Mouse (Mus musculus) thymus, postnatal 0 days (tissue): ENCODE results near the gene Gm10320. TPM values are rescaled to one million over a fixed set of nuclear protein-coding genes. Genes with fewer than 3 reads are reported as not detected.

Experiments
- DNase-seq: peaks from one replicate; pipeline ENCODE4 v3.0.0-alpha.2; 2015; ENCODE audit warnings: low spot score
- polyA plus RNA-seq: library from polyadenylated mRNA; unstranded; fragments of >200 nt; fragmentation: Nextera tagmentation; extraction: Ambion mirVana; gene quantifications from 2 replicates; pipeline ENCODE4 v1.2.1, GENCODE M21; 2015

The Gm10320 gene
- polyA plus RNA-seq, 1 experiment from 2014 or later: 1.8 TPM

DNA sequence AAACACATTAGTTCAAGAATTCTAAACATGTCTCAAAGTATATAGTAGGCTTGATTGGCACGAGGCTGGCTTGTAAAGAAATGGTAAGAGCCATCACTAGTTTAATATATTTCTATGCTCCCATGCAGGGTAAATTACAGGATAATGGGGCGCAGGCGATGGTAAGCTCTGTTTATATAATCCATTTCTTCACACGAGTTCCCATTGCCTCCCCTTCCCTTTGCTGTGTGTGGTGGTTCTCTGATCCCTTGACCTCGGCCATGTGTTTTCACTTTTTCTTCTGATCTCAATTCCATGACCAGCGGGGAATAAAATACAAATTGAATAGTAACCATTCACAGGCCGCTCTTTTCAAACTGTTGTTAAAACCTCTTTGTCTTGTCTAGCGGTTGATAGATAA is 11.8 kb upstream of the Gm10320 start:
- no peak for DNase-seq

DNA sequence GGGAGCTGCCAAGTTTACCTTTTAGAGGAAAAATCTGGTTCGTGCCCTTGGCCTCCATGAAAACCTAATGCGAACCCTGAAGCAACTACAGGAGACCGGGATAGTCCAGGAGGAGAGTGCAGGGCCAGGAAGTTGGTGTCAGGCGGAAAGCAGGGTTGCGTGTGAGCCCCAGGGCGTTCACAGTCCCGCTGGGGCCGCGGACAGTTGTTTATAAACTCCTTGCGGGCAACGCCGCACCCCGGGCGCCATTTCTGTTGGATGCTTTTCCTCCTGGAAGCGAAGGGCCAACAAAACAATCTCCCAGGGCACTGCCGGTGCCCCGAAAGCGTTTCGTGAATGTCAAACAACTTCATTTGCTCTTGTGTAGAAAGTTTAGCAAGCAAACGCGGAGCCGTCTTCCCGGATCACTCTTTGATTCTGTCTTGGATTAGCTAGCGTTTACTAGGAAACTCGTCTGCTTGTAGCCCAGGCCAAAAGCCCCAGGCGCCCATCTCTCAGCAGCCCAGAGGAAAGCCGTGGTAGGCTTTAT is 11.1 kb upstream of the Gm10320 start:
- no peak for DNase-seq

DNA sequence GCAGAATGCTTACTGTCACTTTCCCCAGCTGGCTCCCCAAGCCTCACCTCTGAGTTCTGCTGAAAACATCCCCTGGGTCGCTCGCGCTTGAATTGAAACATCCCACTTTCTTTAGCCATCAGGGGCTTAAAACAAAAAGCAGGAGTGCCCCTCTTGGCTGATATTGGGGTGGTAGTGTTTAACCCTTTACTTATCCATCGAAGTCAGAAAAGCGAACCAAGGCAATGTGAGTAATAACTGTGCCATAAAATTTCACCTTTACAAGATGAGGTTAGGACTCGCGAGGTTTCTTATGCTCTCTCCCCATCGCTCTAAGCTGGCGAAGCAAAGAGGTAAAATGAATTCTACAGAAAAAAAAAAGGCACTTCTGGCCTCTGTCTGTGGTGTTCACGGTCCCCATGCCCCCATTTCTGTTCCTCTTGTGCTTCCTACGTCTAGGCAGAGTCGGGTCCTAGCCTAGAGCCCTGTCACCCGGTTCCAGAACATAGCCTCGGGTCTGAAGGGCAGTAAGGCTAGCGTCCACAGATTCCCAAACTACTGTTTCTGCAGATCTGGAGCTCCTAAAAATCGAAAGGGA is 10.5 kb upstream of the Gm10320 start:
- no peak for DNase-seq

DNA sequence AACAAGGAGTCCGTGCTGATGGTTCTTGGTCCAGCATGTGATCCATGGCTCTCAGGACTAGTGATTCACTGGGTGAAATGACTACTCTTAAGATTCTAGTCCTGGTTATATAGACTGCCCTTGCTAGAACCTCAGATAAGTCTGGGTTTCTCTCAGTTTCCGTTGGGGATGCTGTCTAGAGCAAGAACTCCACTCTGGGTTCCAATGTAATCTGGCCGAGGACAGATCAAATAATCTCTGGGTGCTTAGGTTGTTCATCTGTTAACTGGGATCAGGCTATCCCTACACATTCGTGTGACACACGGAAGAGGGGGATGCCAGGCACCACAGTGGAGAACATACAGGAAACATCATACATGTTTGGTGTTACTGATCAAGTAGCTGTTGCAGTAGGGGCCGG is 9.5 kb upstream of the Gm10320 start:
- no peak for DNase-seq

DNA sequence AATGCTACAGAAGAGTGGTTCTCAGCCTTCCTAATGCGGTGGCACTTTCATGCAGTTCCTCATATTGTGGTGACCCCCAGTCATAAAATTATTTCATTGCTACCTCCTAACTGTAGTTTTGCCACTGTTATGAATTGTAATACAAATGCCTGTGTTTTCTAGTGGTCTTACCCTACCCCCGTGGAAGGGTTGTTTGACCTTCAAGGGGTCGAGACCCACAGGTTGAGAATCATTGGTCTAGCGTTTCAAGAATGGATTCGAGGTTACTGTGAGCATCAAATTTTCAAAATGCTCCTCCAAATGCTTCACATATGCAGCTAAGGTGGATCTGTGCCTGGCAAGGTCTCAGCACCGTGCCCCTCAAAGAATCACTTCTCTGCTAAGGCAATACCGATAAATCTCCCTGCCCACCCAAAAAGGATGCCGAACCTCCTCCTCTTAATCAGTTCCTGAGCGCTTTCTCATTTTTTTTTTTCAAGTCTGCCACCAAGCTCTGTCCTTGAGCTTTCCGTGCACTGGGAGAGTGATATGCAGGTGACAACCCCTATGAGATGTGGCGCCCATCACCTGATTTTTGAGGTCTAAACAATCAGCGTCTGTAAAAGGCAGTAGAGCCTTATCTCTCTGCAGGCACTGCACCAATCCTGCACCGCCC is 8.8 kb upstream of the Gm10320 start:
- DNase-seq: no peak

DNA sequence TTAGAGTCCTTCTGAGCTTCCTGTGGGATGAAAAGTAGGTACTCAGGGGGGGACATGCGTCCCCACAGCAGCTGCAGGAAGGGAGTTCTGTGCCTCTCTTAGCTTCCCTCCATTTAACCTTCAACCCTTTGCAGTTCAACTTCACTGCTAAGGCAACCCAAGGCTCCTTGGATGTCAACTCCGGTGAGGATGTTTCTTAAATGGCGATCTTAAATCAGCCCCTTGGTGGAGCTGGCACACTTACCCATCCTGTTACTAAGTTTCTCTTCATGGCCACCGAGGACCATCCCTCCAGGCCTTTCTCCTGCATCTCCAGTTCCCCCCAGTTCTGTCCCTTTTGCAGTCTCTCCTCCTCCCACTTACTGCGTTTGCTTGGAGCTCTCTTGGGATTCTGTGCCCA is 6.8 kb upstream of the Gm10320 start:
- DNase-seq: no peak

DNA sequence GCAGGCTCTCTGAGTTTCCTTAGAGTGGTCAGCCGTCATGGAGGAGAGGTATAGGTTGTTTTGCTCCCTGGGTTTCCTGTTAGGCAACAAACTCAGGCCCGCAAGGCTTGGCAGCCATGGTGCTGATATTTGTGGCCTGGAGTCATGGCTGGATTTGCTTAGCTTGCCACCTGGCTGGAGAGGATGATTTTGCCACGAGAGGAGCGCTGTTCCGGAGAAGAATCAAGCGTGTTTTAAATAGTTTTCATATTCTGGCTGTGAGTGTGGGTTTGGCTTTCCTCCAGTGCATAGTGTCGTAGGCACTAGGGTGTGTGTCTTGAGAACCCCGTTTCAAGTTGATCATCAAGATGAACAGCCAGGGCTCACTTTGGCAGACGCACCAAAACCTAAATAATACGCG is 6.3 kb upstream of the Gm10320 start:
- no peak for DNase-seq

DNA sequence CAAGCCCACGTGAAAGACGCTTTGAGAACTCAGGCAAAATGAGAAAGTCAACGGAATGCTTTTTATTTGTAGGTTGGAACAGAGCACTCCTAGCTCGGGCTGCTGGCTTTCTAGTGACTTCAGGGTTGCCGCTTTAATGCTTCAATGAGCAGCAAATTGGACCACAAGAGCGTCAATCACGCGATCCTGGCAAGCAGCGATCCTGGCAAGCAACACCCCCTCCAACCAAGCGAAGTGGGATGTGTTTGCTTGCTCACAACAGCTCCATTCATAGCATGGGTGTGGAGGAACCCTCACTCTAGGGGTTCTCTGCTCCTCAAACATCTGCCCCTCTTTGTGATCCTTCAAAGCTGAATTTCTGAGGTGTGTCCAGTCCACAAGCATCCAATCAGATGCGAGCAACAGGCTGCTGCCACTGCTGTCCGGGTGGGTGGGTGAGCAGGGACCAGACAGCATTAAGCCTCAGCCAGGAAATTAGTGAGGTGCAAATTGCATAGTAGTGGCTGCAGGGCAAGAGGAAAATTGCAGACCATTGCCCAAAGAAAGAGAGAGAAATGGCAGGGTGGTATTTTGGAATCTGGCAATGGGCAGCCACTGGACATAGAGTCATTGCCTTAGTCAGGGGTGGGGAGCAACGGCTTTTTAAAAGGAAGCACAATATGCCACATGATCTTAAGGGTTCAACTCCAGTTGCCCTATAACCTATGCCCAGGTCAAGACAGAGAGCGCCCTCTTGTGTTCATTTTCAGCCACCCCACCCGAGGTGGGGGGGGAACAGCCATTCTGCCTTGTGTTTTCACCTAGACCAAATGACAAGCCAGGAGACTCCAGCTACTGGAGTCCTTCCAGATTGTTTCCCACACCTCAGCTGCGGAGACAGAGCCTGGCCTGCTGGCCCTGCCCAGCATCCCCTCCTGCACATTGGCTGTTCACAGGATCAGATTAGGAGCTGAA is 5.4 kb upstream of the Gm10320 start:
- no peak for DNase-seq

DNA sequence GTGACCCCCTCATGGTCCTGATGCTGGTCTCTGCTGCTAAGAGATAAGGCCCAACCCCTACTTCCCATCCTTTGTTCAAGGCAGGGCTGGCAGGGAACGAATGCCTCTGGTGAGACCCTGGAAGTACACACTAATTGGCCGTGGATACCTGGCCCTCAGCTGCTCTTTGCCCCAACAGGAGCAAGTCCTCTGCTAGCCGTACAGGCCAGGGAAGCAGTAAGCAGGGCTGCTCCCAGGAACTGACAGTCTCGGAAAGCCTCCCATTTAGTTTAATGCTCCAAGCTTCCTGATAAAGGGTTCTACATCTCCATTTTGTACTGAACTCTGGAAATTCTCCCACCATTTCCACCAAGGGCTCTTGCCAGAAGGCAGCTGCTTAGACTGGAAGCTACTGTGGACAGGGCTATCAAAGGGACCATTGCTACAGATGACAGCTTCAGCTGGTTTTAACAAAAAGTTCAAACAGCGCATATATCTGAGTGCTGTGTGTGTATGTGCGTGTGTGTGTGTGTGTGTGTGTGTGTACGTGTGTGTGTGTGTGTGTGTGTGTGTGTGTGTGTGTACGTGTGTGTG is 2.8 kb upstream of the Gm10320 start:
- no peak for DNase-seq

DNA sequence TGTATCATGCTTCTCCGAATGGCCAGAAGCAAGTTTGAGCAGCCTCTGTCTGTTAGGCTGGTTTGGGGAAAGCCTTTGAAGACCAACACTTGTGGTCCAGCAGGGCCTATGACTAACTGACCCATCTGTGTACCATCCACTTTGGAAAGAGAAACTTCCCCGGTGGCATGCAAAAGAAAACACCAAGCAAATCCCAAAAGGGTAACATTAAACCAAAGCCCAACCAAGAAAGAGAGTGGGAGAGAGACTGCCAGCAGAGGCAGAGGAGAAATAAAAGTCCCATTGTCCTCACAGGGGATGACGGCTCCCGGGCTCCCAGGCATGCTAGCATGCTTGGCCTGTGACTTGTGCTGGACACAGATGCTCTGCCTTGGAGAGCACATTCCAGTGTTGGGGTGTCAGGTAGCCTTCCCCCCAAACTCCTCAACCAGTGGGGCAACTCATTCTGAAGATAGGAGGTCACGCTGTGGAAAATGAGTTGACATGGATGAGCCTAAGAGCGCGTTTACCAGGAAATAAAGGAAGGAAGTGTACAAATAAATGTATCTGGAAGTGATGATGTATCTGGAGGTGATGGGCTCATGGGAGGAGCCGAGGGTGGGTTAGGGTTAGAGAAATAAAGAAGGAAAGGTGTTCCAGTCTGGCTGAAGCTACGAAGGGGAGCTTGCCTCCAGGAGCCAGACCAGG is 911 bp upstream of the Gm10320 start:
- DNase-seq: no peak

DNA sequence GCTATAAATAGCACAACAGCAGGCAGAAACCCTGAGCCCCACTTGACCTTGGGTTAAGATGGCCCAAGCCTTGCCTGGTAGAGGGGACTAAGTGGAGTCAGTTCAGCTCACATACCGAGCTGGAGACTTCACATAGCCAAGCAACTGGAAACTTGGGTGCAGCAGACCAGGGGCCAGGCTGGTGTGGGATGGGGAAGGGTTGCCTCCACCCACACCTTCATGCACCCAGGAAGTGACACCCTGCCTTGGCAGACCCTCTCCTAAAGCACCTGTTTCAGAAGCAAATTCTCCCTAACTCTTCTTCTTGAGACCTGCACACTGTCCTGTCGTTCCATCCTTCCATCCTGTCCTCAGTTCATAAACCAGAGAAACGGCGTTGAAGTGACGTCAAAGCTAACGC is 5.1 kb downstream of the Gm10320 start:
- no peak for DNase-seq

DNA sequence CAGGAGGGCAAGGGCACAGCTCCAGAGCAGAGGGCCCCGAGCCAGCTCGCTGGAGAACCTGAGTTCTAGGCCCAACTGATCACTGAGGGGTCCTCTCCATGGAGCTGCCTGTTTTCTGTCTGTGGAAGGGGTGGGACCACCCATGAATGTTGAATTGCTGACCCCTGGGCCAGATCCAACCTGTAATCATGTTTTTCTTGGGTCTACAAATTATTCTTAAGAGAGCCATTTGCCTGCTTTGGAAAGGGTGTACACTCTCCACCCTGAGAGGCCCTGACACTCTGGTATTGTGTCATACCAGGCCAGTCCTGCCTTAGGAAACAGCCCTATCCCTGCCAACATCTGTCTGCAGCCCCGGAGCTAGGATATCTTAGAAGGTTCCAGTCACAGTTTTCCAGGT is 5.6 kb downstream of the Gm10320 start:
- DNase-seq: no peak

DNA sequence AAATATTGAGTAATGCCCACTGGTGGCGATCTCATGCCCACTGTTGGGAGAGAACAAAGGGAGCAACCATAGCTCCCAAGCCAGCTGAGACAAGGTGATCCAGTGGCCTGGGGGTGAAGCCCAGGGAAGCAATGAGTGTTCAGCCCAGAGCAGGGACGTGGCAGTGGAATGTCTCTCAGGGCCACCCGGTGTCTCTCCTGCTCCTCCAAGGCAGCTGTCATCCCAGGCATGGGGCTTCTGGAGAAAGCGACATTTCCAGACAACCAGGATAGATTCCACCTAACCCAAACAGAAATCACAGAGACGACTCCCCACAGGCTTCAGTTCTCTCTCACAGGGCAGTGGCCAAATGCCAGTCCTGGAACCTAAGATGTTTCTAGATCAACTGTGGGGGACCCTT is 6.4 kb downstream of the Gm10320 start:
- no peak for DNase-seq

DNA sequence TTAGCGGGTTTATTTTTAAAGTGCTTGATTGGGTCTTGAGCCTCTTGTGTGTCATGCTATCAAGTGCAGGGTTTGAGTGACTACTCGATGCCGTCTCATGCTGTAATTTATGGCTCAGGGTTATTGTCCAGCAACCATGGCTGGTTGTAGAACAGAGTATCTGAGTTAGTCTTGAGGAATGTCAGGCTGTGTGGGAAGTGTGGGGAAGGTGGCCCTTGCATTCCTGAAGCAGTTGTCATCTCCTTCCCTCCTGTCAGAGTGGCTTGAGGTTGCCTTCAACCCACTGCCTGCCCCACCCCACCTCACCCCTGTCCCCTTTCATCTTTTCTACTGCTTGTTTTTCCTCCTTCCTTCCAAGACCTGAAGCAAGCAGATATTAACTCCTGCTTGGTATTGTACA is 13.8 kb downstream of the Gm10320 start:
- no peak for DNase-seq

DNA sequence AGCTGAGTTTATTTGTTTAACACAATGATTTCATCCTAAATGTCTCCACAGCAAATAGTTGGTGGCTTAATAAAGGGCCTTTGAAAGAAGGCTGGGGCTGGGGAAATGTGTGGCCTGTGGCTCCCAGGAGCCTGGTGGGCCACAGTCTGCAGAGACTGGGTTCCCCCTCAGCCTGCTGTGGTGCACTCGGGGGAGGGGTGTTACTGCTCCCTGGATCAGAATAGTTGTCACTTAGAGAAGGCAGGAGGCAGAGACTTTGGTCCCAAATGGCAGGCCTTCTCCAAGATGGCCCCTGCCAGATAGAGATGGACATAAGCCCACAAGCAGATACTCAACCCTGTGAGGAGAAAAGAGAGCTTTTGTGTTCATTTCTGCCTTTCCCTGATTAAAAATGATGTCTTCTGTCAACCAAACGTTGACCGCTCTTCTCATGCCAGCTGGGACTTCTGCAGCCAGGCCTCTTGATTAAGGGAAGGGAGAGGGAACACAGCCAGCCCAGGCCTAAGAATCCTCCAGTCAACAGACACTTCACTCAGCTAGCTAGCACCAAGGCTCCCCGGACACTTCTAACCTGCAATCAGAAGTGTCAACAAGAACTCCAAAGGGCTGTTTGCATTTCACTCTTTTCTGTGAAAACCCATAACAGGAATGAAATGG is 14.8 kb downstream of the Gm10320 start:
- no peak for DNase-seq

DNA sequence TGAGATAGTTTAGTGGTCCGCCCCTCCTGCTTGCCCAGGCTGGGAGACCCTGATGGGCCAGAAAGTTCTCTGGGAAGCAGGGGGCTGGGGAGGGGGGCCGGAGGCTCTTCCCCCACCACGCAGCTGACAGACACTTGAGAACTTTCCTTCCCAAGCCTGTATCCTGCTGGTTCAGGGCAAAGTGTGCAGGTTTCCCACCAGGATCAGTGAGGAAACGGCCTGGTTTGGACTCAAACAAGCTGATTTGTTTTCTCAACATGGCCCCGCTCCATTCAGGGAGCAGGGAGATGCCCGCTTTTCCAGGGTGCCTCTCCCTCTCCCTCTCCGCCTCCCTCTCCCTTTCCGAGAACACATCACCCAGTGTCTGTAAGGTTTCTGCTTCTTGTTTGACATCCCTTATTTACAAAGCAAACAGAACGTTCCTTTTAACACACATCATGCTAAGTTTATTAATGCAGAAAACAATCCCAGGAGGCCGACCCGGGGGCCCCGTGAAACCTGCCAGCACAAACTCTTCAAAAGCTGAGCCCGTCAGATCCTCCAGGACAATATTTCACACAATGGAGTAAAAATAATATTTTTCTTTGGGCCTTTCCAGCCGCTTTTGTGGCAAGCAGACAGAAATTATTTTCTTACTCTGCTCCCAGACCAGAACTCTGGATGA is 15.5 kb downstream of the Gm10320 start:
- no peak for DNase-seq

DNA sequence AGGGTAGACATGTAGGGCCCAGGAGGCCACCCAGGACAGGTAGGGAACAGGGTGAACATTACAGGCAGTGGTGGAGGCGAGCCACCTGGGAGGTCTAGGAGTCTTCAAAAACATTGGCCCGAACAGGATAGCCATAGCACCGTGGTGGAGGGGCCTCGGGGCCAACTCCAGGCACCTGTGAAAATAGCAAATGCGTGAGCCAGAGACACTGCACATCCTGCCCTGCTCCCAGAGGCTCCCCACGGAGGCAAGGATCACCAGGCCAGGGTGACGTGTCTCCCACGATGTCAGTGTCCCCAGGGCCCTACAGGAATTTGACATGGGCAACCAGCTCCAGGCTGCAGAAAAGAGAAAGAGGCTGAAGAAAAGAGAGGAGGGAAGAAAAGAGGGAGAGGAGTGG is 16.1 kb downstream of the Gm10320 start:
- DNase-seq: no peak

DNA sequence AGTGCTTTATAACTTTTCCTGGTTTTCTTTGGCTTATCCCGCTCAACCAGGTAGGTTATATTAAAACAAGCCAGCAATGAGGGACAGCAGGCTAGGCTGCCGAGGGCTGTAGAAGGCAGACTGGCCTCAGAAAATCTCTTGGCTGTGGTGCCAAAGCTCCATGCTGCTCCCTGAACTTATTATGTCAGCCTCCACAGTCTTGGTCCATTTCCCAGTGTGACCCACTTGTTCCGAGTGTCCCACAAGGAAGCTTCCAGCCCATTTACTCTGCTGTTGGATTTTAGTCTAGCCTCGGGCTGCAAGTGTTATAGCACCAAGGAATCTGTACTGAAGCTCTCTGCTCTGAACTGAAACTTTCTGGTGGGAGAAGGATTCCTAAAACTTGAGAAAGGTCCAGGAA is 18.8 kb downstream of the Gm10320 start:
- no peak for DNase-seq

DNA sequence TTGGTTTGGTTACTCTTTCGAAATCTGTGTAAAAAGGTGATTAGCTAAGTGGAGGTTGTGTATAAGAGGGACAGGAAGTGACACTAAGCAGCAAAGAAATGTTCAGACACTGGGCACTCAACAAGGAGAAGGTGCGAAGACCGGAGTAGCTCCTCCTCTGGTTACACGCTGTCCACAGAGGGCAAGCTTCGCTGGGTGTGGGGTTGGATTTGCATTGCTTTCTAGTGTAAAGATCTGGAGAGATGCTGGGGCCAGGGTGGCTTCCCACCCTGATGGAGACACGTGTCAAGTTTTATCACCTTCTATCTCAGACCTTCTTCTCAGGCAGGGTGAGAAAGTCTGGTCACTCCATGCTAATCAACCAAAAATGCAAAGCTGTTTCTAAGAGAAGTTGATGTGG is 20.0 kb downstream of the Gm10320 start:
- no peak for DNase-seq

DNA sequence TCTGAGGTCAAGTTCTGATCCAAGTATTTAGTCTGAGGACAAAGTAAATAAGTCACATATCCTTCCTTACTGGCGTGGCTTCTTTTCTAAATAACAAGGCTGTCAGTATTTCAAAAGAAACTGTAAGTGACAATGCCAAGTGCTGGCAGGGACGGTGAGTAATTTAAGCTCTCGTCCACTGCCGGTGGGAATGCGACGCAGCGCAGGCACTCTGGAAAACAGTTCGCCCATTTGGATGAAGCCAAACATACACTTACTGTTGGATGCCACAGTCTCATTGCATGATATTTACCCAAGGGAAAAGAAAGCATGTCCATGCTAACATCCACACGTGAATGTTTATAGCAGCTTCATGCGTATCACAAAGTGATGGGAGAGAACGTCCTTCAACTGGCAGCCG is 21.5 kb downstream of the Gm10320 start:
- DNase-seq: no peak
